Mouse (Mus musculus) testis, postnatal 14 days (tissue): ENCODE measurements at regions not wholly inside any gene's neighbourhood (a gene's known extent, or its start where the extent isn't known, plus 50 kb on each side); places are given as distances from the start of the nearest gene placed in this dataset.

Experiments
- DNase-seq: peaks from one replicate; pipeline ENCODE4 v3.0.0; 2021; ENCODE audit warnings: low spot score

DNA sequence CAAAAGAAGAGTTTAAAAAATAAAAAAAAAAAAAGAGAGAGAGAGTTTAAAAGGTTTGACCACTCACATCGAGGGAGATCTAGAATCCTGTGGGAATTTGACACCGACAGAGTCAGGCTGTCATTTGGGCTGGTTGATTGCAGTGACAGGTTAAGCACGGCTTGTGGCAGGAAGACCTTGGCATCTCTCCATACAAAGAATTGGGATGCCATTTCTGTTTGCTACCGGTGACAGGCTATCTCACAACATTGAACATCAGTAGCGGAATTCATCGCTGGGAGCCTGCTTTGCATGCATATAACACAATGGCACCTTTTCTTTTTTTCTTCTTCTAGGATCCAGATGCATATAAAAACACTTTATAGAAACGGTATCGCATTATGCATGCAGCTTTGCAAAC lies 53.7 kb upstream of the Gm26657 start:
- no peak for DNase-seq

DNA sequence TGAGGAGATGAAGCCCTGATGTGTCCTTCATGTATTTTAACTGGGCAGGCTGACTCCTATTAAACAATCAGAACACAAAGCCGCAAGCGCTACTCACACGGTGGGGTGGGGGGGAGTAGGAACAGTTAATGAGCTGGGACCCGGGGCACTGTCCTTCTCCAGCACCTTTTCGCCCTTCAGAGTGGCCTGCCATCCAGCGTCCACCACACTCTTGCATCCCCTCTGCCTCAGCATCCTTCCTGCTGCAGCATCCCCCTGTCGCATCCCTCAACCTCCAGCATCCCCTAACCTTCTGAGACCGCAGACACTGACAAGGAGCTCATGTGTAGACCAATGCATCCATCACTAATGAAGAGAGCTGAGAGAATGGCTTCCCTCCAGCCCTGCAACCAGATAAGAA lies 54.2 kb upstream of the Gm26657 start:
- DNase-seq, result no peak

DNA sequence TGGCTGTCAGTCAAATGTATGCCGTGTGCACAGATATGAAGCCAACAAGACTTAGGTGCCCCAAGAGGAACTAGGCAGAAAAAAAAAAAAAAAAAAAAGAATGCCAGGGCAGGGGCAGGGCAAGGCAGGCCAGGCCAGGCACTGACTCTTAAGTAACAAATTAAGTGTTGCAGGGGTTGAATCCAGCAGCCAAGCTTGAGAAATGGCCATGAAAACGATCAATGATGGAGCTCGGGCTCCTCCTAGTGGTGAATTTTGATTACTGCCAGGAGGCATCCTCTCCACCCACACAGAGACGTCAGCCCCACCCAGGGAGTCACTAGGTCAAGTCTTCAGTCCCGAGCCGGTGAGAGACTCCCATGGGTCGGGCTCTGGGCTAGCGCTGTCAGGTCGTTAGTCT lies 54.7 kb upstream of the Gm26657 start:
- DNase-seq, result peak; percentile 69

DNA sequence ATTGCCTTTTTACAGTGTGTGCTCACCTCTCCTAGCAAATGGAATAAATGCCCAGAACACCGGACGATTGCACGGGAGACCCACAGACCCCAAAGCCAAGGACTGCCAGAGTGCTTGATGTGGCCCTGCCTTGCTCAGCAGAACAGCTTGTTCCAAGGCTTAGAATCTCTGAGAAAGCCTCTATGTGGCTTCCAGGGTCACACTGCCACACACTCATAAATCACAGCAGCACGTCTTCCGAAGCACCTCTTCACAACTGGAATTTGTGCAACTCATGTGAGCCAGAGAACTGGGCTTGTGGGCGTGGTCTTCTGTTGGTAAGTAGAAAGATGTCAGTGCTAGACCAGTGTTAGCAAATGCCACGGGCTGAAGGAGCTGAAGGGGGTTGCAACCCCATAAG lies 55.8 kb upstream of the Gm26657 start:
- DNase-seq, result no peak

DNA sequence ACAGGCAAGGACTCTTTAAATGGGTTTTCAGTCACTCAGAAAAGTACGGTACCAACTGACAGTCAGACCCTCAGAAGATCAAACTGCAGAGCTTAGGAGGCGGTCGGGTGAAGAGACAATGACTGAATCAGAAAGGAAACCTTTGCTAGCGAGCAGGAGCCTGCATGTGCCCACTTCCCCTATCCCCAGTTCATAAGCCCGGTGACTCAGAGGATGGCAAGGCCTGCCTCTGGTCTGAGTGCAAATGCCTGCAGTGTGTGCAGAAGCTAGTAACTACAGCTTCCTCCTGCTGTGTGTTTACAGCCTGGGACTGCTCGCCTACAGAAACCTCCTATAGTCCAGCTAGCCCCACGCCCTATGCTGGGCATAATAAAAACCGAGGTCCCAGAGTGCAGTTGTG lies 58.7 kb upstream of the Gm26657 start:
- DNase-seq, result no peak

DNA sequence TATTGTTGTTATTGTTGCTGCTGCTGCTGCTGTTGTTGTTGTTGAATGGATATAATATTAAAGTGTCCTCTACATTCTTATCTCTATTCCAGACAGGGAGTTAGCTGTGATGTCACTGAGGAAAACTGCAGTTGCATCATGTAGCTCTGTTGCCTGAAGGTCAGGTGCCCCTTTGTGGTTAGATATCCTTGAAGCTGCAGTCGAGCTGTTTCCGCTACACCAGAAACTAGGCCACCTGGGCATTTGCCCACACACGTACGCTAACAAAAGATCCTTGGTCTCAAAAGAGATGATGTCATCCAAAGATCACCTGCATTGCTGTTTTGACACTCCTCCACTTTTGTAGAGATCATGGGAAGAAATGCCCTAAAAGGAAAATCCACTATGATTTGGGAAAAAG lies 66.0 kb upstream of the Gm26657 start:
- no peak for DNase-seq

DNA sequence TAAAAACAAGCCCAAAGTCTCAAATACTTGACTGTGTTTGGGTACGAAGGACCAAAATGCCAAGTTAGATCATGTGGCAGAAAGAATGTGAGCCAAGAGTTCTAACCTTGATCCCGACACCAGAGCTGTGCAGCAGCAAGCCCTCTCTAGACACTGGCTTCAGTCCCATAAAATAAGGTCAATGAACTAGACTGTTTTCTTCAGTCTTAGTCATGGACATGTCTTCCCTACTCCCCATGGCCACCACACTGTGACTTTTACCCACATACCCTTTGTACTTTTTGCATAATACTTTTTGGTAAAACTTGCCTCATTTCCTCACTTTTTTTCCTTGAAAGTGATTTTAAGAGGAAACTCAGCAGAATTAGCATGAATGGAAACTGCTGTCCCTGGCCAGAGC lies 74.9 kb upstream of the Gm26657 start:
- no peak for DNase-seq

DNA sequence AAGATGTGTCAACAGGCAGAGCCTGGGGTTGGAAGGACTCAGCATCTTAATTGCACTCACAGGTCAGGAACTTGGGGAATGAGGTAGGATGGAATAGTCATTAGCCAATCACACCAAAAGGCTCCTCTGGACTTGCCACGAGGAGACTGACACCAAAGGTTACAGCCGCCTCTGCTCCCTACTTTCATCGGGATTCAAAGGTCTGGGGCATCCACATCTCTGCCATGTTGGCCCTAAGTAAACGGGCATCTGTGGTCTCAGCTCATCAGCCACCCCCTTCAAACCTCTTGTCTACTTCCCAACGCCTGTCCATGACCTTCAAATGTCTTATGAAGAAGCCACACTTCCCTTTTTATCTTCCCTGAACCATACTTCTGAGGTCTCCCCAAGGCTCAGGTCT lies 78.1 kb upstream of the Gm26657 start:
- no peak for DNase-seq

DNA sequence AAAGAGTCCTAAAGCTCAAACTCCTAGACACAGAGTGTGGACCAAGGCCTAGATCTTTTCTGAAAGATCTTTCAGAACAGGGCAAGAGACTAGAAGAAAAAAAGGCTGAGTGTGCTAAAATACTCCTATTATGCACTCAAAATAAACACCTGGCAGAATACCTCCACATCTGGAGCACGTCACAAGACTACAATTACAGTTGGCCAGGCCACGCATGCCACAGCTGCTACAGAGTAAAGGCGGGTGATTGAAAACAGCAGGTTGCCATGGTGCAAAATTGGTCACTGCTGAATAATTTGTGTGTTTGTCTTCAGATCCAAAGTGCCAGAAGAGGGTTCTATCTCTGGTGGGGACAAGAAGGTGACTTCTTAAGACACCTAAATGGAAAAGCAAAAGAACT lies 82.8 kb upstream of the Gm26657 start:
- DNase-seq, result no peak

DNA sequence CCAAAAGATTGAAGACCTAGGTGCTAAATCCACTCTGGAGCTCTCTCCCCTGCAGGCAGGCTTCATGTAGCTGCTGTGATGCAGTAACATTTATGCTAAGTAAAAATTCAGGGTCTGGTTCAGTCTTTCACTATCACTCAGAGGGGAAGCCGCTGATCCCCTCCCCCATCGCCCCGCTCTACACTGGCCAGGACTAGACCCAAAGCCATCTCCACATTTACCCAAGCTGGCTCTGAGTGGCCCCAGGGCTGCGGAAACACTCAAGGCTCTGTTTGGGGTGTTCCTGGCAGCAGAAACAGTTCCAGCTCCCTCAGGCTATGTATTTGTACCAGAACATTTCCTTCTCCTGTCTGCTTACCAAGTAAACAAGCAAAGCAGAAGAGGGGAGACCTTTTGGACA lies 85.5 kb upstream of the Gm26657 start:
- DNase-seq, result peak; percentile 12

DNA sequence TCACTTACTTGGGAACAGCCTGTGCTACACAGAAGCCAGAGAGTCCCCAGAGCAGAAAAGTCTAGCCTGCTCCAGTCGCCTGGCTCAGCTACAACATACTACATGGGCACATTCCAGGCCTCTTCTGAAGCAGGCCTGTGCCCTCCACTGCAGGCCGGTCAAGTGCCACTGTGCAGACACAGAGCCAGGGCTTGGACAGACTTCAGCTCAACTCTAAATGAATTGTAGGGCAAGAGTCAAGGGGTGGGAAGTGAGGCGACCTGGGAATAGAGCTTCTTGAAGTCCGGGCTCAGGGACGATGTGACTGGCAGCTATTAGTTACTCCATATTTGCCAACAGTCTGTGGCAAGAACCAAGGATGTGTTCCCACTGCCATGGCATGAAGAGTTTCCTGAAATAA lies 87.1 kb upstream of the Gm26657 start:
- no peak for DNase-seq

DNA sequence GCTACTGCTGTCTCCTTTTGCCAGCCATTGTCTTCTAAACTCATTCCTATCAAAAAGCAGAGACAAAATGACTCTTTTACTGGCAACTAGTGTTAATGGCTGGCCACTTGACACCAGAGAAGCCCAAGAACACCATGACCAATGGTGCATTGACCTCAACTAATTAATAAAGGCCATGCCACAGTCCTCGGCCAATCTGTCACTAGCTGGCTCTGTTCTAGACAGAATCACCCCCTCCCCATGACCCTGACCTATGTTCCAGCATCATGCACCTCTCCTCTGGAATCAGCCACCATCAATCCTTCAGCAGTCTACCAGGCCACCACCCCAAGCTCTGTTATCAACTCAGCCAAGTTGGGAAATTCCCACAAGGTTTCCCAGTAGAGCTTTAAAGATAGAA lies 90.1 kb upstream of the Gm26657 start:
- no peak for DNase-seq

DNA sequence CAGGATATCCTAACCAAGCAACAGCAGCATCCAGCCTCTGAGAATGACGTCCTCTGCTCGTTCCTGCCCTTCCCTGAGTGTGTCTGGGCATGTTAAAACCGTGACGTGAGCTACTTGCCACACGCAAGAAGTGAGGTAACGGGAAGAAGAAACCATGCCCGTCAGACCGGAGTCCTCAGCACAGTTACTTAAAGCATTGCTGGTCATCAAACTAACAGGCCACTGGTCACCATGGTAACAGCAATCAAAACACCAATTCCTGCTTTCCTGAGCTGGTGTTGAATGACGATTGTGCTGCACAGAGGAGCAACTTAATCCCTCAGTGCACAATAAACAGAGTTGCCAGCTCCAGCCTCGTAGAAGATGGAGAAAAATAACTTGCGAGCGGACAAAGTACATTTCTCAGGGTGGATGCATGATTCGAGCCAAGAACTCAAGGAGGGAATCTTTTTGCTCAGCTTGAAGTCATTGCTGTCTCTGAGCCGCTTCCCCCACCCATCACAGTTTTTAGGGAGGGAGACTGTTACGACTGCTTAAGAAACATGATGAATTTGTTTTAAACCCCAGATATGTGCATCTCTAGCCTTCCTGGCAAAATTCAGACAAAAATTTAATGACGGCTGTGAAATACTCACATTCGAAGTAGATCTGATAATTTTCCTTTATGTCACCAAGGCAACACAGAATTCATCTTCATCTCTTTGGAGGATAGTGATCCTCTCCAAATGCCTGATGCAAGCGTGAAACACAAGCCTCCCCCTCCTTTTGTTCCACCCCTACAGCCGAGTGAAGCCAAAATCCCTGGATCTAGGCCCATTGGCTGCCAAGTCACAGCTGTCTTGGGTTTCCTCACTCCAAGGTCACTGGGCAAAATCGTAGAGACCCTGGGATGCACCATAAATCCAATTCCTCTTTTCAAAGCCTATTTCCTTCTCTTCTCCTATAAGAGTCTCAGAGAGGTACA lies 95.6 kb upstream of the Gm26657 start:
- no peak for DNase-seq

DNA sequence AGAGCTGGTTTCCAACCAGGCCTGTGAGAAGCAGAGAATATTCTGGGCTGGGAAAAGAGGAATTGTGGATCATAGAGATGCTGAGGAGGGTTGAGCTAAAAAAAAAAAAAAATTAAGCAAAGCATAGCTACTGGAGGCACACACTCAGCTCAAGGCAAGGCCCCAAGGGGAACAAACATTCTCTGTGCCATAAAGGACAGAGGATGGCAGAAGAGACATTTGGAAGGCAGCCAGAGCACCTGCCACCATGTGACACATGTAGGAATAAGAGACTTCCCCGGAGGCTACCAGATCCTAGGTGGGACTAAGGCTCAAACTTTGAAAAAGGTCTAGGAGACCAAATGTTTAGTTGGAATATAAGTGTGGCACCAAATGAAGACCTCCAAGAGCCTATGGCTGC lies 96.4 kb upstream of the Gm26657 start:
- no peak for DNase-seq

DNA sequence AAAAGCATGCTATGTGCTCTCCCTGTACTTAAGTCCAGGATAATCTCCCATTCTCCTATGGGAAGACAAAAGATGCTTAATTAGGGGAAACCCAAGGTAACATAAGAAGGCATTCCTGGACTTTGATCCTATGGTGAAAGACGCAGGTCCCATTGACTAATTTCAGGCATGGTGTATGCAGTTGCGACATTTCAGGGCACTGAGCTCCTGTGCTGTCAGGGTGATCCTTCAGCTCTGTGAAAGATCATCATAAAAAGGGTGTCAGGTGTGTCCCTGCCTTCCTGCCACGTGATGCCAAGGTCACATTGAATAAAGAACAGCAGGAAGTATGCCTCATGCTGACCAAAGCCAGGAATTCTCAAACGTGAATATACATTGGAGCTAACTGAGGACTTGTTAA lies 100.2 kb upstream of the Gm26657 start:
- no peak for DNase-seq

DNA sequence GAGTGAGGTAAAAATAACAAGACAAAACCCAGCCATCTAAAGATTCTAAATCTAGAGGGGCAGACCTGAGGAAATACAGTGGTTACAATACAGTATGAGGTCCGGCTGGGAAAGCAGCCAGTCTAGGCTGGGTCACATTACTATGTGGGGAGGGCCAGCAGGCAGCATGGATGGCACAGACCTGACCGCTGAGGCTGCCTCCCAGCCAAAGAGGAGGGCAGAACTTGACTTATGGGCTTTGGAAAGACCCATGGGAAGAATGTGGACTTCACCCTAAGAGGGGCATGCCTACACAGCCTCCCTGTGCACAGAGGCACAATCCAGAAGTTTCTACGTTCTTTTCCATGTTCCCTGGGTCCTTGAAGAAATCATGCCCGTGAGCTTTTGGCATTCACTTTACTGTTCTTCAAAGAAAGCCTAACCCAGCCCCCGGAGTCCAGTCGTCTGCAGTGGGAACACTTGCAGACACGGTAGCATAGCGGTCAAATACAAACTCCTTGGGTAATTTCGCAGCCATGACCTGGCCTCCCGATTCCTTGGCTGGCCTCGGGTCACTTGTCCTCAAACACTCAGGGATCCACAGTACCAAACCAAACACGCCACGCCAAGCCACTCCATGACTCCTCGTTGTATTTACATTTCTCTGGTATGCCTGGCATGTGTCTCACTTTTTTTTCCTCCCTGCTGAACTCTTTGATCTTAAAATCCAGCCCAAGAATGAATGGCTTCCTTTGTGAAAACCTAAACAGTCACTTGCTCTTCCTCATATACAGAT lies 101.0 kb upstream of the Gm26657 start:
- DNase-seq, result no peak

DNA sequence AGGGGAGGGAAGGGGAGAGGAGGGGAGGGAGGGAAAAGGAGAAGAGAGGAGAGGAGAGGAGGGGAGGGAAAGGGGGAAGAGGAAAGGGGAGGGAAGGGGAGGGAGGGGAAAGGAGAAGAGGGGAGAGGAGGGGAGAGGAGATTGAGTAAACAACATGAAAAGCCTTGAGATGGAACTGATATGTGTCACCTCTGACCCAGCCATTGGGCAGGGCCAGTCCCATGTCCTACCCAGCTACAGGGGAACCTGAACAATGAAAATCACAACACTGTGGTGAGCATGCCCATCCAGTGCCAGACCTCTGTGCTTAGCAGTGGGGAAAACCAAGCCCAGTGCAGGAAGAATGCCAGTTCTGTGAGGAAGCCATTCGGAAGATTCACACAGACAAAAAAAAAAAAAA lies 103.6 kb upstream of the Gm26657 start:
- DNase-seq, result no peak

DNA sequence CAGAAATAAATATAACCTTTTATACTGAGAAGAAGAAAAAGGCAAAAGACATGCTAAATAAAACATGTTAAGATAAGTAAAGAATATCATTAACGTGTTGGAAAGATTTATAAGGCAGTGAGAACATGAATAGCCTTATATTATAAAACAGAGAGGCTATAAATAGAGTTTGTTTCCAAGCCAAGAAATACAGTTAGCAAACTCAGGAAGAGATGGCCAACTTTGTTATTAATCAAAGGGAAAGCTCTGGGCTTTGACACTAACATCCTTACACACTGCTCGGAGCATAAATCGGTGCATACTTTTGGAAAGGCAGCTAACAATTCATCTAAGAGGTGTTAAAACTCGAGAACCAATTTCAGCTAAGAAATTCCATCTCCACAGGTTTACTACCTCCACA lies 106.3 kb upstream of the Gm26657 start:
- no peak for DNase-seq

DNA sequence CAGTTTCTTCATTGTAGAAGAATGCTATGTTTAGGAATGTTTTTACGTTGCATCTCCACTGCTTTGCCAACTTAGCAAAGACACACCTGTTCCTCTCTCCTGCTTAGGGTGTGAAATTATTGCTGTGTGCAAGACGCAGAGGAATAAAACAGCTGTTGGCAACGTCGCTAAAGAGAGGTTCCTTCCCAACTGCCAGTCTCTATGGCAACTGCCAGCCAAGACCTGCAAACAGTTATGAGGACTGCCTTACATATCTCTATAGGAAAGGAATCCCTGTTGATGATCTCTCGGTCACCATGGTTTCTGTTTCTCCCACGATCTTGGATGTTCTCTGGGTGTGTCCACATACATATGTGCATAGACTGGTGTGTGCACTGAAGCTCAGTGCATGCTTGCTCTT lies 109.6 kb upstream of the Gm26657 start:
- no peak for DNase-seq

DNA sequence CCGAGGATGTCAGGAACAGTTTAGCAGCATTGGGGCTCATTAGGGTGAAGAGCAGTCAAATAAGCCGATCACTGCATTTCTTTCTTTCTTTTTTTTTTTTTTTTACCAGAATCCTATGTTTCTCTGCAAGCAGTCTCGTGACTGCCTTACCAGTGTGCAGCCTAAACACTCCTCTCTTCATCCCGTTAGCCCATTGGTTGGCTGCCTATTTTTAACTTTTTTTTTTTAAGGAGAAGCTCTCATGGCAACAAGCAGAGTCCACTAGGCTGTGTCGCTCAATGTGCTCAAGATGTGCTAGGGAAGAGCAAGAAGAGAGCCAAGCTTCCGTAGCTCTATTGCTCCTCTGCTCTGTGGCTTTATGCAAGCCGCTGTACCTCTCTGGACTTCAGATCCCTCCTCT lies 112.7 kb upstream of the Gm26657 start:
- no peak for DNase-seq

DNA sequence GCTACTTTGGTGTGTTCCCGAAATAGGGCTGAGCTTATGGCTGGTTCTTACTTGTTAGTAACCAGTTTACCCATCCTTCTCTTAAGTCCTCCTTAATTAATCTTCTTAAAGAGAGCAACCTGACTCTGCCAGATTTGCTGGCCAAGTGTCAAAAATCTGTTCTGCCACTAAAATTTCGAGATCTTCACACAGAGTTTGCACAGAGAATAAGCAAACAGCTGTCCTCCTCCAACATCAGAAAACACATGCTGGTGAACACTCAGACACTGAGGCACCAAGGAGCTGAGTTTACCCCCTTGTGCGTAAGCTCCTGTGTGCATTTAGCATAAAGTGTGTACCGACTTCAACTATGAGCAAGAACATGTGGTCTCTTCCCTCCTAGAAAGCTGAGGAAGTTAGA lies 118.1 kb upstream of the Gm26657 start:
- DNase-seq, result no peak

DNA sequence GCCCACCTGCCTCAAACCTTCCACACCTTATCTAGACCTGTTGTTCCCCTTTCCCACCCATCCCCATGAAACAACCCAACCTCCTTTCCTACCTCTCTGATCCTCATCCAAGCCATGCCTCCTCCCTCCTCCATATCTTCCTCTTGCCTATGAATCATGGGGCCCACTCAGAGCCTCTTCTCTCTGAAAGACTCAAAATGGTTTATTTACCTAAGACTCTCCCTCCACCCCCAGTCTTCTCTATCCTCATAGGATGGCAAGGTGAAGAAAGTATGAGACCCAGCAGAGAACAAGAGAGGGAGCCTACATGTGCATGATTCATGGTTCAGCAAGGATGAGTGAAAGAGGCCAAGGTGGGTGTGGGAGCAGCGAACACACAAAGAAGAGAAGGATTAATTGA lies 118.5 kb upstream of the Gm26657 start:
- no peak for DNase-seq

DNA sequence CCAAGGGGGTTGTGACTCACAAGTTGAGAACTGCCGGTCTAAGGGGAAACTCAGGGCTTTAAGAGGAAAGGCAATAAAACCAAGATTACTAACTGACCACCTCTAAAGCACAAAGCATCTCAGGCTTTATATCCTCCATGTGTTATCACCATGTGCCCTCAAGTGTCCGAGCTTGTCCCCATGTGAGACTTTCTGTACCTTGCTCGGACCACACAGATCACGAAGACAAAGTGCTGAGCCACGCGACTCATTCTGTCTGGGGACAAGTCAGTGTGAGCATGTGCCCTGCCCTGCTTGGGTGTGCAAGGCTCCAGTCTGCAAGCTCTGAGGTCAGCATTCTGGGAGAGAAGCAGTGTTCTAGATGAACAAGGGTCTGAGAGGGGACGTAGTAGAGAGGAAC lies 119.2 kb upstream of the Gm26657 start:
- DNase-seq, result no peak

DNA sequence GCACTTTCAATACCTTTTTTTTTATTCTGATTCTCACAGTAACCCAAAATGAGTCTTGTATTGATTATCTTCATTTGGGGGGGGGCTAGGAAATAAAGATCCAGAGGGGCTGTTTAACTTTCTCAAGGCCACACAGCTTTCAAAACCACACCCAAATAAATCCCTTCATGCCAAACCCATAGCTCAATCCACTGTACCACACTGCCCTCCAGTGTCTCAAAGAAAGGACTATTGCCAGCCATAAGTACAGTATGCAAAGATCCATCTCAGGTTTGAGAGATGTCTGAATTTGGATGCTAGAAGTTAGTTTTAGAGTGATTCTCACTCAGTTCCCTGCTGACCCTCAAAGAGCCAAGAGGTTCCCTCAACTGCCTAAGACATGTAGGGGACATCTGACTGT lies 120.1 kb upstream of the Gm26657 start:
- DNase-seq, result no peak
